In the genomic region with DNA sequence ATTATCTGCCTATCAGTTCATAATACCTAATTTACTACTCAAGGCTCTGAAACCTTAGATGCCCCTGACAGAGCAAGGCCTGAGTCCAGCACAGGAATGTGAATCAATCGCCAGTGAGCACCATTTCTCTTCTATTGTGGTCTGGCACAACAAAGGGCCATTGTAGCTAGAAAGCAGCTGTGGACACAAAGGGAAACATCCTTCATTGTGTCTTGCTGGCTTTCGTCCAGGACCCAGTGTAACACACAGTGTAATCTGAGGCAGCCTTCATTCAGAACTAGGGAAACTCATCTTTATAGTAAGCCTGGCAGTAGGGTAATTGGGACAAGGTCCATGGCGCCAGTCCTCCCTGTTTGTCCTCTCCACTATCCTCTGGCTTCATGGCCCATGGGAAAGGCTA, we compare ENCODE assay signal across 13 mouse cellular contexts.
DNase-seq lines count a peak whose midpoint lies in the region; ATAC-seq lines count a peak whose summit lies in the region.
"Had no signal": no experiment of that assay in that cellular context is flagged by ENCODE, and none has a peak within 500 bp of the region (broad histone marks: within the 10 kb centered on the region; RNA-seq: fewer than 3 reads in every experiment).

No protein-coding gene starts in this region.

- H3K9ac ChIP-seq in liver, embryonic 12.5 days, result no peak overlapping the region
- H3K9ac ChIP-seq: embryonic facial prominence, embryonic 13.5 days; liver, embryonic 15.5 days had no signal

- no peak overlapping the region for H3K27ac ChIP-seq in liver, embryonic 12.5 days
- H3K27ac ChIP-seq: embryonic facial prominence, embryonic 13.5 days; kidney, postnatal 0 days; liver, embryonic 15.5 days had no signal

- H3K9me3 ChIP-seq in liver, embryonic 12.5 days (replicated peaks), result no peaks in the 10 kb centered on the region
- H3K9me3 ChIP-seq: embryonic facial prominence, embryonic 13.5 days; liver, embryonic 15.5 days had no signal

- no peaks in the 10 kb centered on the region for H3K36me3 ChIP-seq in liver, embryonic 12.5 days
- H3K36me3 ChIP-seq: embryonic facial prominence, embryonic 13.5 days; liver, embryonic 15.5 days had no signal

- no peak overlapping the region for H3K4me3 ChIP-seq in liver, embryonic 12.5 days
- H3K4me3 ChIP-seq: embryonic facial prominence, embryonic 13.5 days; liver, embryonic 15.5 days had no signal

- no peak overlapping the region for H3K4me2 ChIP-seq in liver, embryonic 12.5 days
- H3K4me2 ChIP-seq: embryonic facial prominence, embryonic 13.5 days; liver, embryonic 15.5 days had no signal

- no peaks in the 10 kb centered on the region for H3K4me1 ChIP-seq in liver, embryonic 12.5 days
- H3K4me1 ChIP-seq: embryonic facial prominence, embryonic 13.5 days; liver, embryonic 15.5 days had no signal

- 65% methylated on average over 3 of the region's 3 CpGs for WGBS in liver, embryonic 12.5 days (ENCODE audit: insufficient replicate concordance)

- H3K27me3 ChIP-seq in liver, embryonic 12.5 days (replicated peaks), result no peaks in the 10 kb centered on the region
- H3K27me3 ChIP-seq: CH12.LX; embryonic facial prominence, embryonic 13.5 days; liver, embryonic 15.5 days had no signal

- no peak for DNase-seq in frontal cortex, postnatal 36 days (ENCODE audit: low spot score in 2 of 2)
- peak; percentile 51 for DNase-seq in testis, postnatal 10 days (ENCODE audit: low spot score)
- DNase-seq in testis, postnatal 14 days (ENCODE audit: low spot score), result no peak
- DNase-seq in layer of hippocampus, postnatal 36 days, result peak; percentile 20 to 48
- no peak for DNase-seq in kidney, postnatal 36 days
- no peak for DNase-seq in ovary, postnatal 14 days (ENCODE audit: low spot score)
- DNase-seq: adrenal gland, adult 2 months had no signal

- ATAC-seq in frontal cortex, adult (ENCODE audit: low TSS enrichment), result peak; percentile 60
- ATAC-seq in liver, embryonic 12.5 days, result no peak

Comparison
In these comparisons a context has a peak if more than half of its experiments do, and no peak if none do; other contexts are left out.
1. DNase-seq: peak in testis, postnatal 10 days (single experiment) and layer of hippocampus, postnatal 36 days (2 of 2); none in frontal cortex, postnatal 36 days (0 of 2), testis, postnatal 14 days (single experiment), kidney, postnatal 36 days (0 of 2) and ovary, postnatal 14 days (single experiment).